18 mouse cellular contexts compared by ENCODE assay signal in the genomic region with DNA sequence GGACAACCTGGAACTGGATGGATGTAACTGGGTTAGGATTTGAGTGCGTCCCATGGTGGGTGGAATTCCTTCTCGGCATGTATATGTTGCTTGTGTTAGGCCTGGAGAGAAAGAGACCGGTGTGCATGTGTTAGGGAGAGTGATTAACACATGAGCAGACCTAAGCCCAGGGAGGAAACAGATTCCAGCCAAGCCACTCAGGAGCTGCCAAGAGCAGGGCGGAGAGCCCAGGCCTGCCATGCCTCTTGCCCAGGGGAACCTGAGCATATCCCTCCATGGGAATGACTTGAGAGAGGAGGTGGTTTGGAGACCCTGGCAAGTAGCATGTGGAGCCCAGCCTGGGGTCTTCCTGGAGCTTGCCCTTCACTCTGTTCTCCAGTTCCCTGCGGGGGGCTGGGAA. TPM values are rescaled to one million over a fixed set of nuclear protein-coding genes. Genes with fewer than 3 reads are reported as not detected.
DNase-seq lines count a peak whose midpoint lies in the region; ATAC-seq and TF ChIP-seq lines count a peak whose summit lies in the region.
"Had no signal": no experiment of that assay in that cellular context is flagged by ENCODE, and none has a peak within 500 bp of the region (broad histone marks: within the 10 kb centered on the region; RNA-seq: fewer than 3 reads in every experiment).

No protein-coding gene starts in this region.

- peak; percentile 54; the same call in 1 of the 2 replicates for ATAC-seq in cerebellum, adult (ENCODE audit: insufficient number of reproducible peaks, low FRiP score, low TSS enrichment)
- ATAC-seq in hindbrain, postnatal 0 days, result no peak
- no peak for ATAC-seq in hindbrain, embryonic 11.5 days (ENCODE audit: low FRiP score)
- ATAC-seq: intestine, embryonic 15.5 days had no signal

- H3K27me3 ChIP-seq in hindbrain, postnatal 0 days (ENCODE audit: insufficient read depth, low read length), result no peaks in the 10 kb centered on the region
- peaks cover 20% of the 10 kb centered on the region for H3K27me3 ChIP-seq in hindbrain, embryonic 11.5 days (ENCODE audit: control insufficient read depth, insufficient read depth, low read length)

- H3K36me3 ChIP-seq in hindbrain, postnatal 0 days (ENCODE audit: insufficient read depth, low read length), result no peaks in the 10 kb centered on the region
- H3K36me3 ChIP-seq in hindbrain, embryonic 11.5 days (ENCODE audit: control insufficient read depth, insufficient read depth, low read length), result no peaks in the 10 kb centered on the region
- H3K36me3 ChIP-seq: forebrain, embryonic 10.5 days; hindbrain, embryonic 10.5 days; intestine, embryonic 15.5 days had no signal

- no peak overlapping the region for H3K4me2 ChIP-seq in hindbrain, postnatal 0 days (ENCODE audit: low read depth, low read length)
- H3K4me2 ChIP-seq in hindbrain, embryonic 11.5 days (replicated peaks; ENCODE audit: low read depth, low read length), result no peak overlapping the region
- H3K4me2 ChIP-seq: intestine, embryonic 15.5 days; midbrain, embryonic 11.5 days had no signal

- TF ChIP-seq CTCF in hindbrain, postnatal 0 days (IDR thresholded peaks at IDR 0.05; ENCODE audit: low read depth), result no peak

- H3K27ac ChIP-seq in hindbrain, postnatal 0 days, result 0 out of 2 replicates have a peak overlapping the region, but pooled peaks have one; percentile 3
- no peak overlapping the region for H3K27ac ChIP-seq in hindbrain, embryonic 11.5 days (ENCODE audit: low read depth, low read length)
- H3K27ac ChIP-seq: forebrain, embryonic 10.5 days; hindbrain, embryonic 10.5 days; intestine, embryonic 15.5 days; stomach, postnatal 0 days had no signal

- H3K4me1 ChIP-seq in hindbrain, postnatal 0 days (ENCODE audit: insufficient read depth, low read length), result peaks cover 20% of the 10 kb centered on the region; the same call in 1 of the 2 replicates
- H3K4me1 ChIP-seq in hindbrain, embryonic 11.5 days (replicated peaks; ENCODE audit: control insufficient read depth, insufficient read depth, low read length), result peaks cover 16% of the 10 kb centered on the region

- 47% methylated on average over 5 of the region's 5 CpGs for WGBS in hindbrain, postnatal 0 days
- 91% methylated on average over 5 of the region's 5 CpGs for WGBS in hindbrain, embryonic 11.5 days

- H3K9ac ChIP-seq in hindbrain, postnatal 0 days (replicated peaks; ENCODE audit: low read length), result no peak overlapping the region
- no peak overlapping the region for H3K9ac ChIP-seq in hindbrain, embryonic 11.5 days (ENCODE audit: low read depth, low read length)
- H3K9ac ChIP-seq: intestine, embryonic 15.5 days had no signal

- DNase-seq in cerebellum, postnatal 4 days (ENCODE audit: low spot score in 2 of 2), result no peak
- DNase-seq in hindbrain, postnatal 0 days (ENCODE audit: low spot score), result peak; percentile 46
- DNase-seq in hindbrain, embryonic 11.5 days (ENCODE audit: low spot score), result no peak
- DNase-seq in brain, adult 2 months (ENCODE audit: low read depth, low spot score), result peak; percentile 94
- DNase-seq in cerebellum, adult 9-10 months, result peak; percentile 93
- DNase-seq in lung, adult 18-20 months, result no peak
- no peak for DNase-seq in ovary, adult 18-20 months (ENCODE audit: low spot score)
- DNase-seq: liver; lung, adult 2 months; lung, postnatal 4 days; thymus, postnatal 36 days had no signal

- no peak overlapping the region for H3K4me3 ChIP-seq in hindbrain, postnatal 0 days (ENCODE audit: low read length)
- no peak overlapping the region for H3K4me3 ChIP-seq in hindbrain, embryonic 11.5 days (ENCODE audit: low read depth, low read length)
- H3K4me3 ChIP-seq: forebrain, embryonic 10.5 days; hindbrain, embryonic 10.5 days; intestine, embryonic 15.5 days; myocyte had no signal

- H3K9me3 ChIP-seq in hindbrain, postnatal 0 days (ENCODE audit: low read length), result no peaks in the 10 kb centered on the region
- no peaks in the 10 kb centered on the region for H3K9me3 ChIP-seq in hindbrain, embryonic 11.5 days (ENCODE audit: control insufficient read depth, low read length)
- H3K9me3 ChIP-seq: forebrain, embryonic 10.5 days; hindbrain, embryonic 10.5 days; intestine, embryonic 15.5 days had no signal

RNA-seq across cellular contexts. Expression of gene Rap1gap, which starts 13.4 kb away (rescaled TPM):
- 277 and 282 TPM in 2 replicates for total RNA-seq in hindbrain, postnatal 0 days (2014; rRNA removed)
- 105 and 110 TPM in 2 replicates for polyA plus RNA-seq in hindbrain, postnatal 0 days (2015; fragmentation: Nextera tagmentation; extraction: Ambion mirVana)
- polyA plus RNA-seq in hindbrain, embryonic 11.5 days (2014; fragmentation: Nextera tagmentation; extraction: Ambion mirVana), result 8.5 and 9.1 TPM in 2 replicates

Comparison
In these comparisons a context has a peak if more than half of its experiments do, and no peak if none do; other contexts are left out.
1. DNase-seq: peak in hindbrain, postnatal 0 days (single experiment), brain, adult 2 months (single experiment) and cerebellum, adult 9-10 months (single experiment); none in cerebellum, postnatal 4 days (0 of 2), hindbrain, embryonic 11.5 days (single experiment), lung, adult 18-20 months (0 of 2) and ovary, adult 18-20 months (single experiment).
2. RNA of gene Rap1gap, which starts 13.4 kb away (polyA plus RNA-seq): 105 to 110 TPM in hindbrain, postnatal 0 days; 8.5 to 9.1 TPM in hindbrain, embryonic 11.5 days; every median in the first group is over 10 times any median in the second.